Mouse (Mus musculus) heart, adult 11 months (tissue): ENCODE results near the gene Bpifb5.
A peak's percentile ranks its signal among the peaks of the same experiment; 100 is the strongest.

Experiments used
- DNase-seq: peaks from one replicate; pipeline ENCODE4 v3.0.0; 2022

Gene Bpifb5

GRCm38 (mm10) chr2:154223265-154223916 lies at the start of gene Bpifb5:
Gene Bpifb5 (plus strand): TSS chr2:154223742.
- peak; percentile 93 for DNase-seq

DNA sequence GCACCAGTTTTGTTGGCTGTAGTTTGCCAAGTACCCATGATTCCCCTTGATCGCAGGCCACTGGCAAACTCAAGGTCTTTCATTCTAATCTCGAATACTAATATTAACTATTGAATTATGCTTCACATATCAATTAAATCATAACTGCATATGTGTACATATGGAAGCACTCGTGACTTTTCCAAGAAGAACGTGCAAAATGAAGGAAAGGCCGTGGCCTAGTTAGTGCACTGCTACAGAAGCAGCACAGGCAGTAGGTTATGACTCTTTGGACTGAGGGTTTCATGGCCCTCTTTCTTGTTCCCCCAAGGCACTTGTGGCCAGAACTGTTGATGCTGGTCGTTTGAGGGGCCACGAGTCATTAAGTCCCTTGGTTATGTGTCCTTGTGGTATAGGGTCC lies 41.6 kb upstream of the Bpifb5 start:
- peak; percentile 71 for DNase-seq

- peak; percentile 40 for DNase-seq
These were observed 40.5 kb upstream of the Bpifb5 start for GRCm38 (mm10) chr2:154183061-154183460.

- DNase-seq: peak; percentile 64
These were observed 38.2 kb upstream of the Bpifb5 start for GRCm38 (mm10) chr2:154185319-154185718.

DNA sequence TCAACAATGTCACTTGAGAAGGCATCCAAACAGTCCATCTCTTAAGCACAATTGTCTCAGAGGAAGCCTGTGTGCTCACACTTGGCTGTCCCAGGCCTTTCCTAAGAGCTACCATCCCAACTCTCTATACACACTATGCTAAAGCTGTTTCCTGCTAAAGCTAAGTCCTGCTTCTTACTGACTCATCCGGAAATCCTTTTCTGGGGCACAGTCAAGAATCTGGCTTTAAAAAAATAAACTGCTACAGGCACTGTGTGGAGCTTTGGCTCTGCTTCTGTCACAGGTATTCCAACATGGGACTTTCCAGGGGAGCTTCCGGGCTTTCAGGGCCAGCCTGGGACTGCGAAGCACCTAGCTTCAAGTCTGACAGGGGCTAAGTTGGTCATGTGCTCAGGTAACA lies 37.8 kb upstream of the Bpifb5 start:
- DNase-seq: peak; percentile 46

DNA sequence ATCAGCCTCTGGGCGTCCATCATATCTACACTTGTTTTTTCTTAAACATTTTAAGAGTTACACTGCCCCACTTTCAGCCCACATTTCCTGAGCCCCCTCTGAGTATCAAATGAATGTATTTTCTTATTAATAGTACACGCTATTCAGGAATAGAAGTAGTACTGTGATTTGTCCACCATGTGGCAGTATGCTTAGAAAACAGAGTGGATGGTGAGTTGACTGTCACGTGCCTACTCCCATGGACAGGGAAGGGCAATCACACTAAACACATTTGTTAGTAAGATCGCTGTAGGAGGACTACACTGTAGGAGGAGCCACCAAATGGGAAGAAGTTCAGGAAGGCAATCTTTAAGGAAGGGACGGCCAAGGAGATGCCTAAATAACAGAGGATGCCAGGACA lies 36.1 kb upstream of the Bpifb5 start:
- DNase-seq: peak; percentile 82

DNA sequence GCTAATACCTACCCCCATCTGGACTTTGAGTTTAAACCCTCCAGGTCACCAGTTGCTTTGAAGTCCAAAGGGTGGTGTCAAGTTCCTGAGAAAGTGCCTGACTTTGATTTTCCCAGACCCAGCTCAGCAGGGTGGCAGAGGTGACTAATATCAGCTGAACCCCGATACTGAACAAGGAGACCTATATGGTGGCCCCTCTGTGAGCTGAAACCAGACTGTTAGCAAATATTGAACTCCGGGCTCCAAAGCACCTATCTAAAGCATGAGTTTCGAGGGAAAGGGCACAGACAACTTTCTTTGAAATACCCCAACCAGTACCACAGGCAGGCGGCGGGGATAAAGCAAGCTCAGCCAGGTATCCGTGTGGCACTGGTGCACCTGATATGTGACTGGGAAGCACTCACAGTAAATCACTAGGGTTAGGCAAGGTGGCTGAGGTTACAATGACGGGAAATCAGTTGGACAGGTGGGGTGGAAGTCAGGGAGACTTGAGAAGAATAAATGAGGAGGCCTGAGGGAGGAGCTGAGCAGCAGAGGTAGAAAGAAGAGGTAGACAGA lies 33.6 kb upstream of the Bpifb5 start:
- peak; percentile 64 for DNase-seq

- peak; percentile 82 for DNase-seq
These were observed 32.8 kb upstream of the Bpifb5 start, which contains the start of gene Bpifb1 for GRCm38 (mm10) chr2:154190546-154191258. Gene Bpifb1 (plus strand): TSS chr2:154190818.

DNA sequence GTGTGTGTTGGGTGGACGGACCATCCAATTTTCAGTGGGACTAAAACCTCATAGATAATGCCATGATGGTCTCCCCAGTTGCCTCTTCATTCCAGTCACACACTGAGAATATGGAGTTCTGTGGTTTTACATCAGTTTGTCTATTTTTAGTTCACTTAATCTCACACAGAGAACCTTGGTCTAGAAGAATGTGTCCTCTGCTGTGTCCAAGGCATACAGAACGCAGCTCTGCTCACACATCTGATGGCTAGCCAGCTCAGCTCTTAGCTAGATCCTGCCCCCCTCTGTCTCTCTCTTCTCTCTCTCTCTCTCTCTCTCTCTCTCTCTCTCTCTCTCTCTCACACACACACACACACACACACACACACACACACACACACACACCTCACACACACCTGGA lies 31.4 kb upstream of the Bpifb5 start:
- DNase-seq: peak; percentile 87

GRCm38 (mm10) chr2:154193071-154193470 lies 30.5 kb upstream of the Bpifb5 start:
- peak; percentile 75 for DNase-seq

DNA sequence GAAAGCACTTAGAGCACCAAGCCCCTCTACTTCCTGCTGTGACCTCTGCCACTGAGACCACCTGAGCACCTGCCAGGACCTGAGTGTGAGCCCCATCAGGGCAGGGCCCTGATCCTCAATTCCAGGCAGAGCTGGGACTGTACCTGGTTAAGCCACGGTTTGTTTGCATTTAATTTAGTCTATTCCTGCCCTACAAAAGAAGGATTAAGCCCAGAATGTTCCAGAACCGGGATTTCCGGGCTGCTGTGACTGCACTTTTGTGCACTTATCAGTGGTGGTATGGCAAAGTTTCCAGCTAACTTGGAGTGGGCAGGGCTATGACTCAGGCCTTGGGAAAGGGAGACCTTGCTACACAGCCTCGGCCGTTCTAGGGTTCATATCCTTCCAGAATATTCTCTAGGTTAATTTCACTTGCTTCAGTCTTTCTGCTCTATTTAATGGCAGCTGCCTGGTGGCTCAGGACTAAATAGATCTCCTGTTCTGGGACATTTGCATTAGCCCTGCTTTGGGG lies 29.5 kb upstream of the Bpifb5 start:
- DNase-seq: peak; percentile 84

DNA sequence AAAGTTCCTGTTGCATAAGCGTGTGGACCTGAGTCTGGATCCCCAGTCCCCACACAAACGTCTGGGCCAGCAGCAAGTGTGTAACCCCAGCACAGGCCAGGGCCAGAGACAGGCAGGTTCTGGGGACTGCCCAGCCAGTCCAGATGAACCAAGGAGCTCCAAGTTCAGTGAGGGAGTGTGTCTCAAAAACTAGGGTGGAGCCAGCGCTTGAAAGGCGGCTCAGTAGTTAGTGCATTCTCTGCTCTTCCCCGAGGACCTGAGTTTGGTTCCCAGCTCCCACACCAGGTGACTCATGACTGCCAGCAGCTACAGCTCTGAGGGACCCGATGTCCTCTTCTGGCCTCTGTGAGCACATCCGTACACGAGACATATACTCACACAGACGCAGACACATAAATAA lies 26.5 kb upstream of the Bpifb5 start:
- peak; percentile 88 for DNase-seq

GRCm38 (mm10) chr2:154204630-154205029 lies 18.9 kb upstream of the Bpifb5 start:
- DNase-seq: no peak

- peak; percentile 97 for DNase-seq
These were observed 16.6 kb upstream of the Bpifb5 start for GRCm38 (mm10) chr2:154206908-154207307.

DNA sequence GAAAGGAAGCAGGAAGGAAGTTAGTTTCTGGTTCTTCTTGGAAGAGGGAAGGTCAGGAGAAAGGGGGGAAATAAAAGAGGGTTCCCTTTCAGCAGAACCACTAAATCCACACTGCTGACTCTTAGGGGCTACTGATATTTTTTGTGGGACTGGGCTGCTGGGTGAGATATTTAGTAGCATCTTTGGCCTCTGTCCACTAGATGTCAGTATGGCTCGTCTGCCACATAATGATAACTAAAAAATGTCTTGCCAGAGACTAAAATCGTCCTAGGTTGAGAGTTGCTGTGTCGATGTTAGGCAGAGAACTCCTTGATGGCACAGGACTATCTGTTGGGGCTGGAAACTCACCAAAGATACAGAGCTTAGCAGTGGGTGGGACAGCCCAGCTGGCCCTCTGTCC lies 14.4 kb upstream of the Bpifb5 start:
- DNase-seq: no peak

GRCm38 (mm10) chr2:154211121-154211520 lies 12.4 kb upstream of the Bpifb5 start:
- DNase-seq: no peak

GRCm38 (mm10) chr2:154211881-154212280 lies 11.7 kb upstream of the Bpifb5 start:
- DNase-seq: no peak

- DNase-seq: no peak
These were observed 8.4 kb upstream of the Bpifb5 start for GRCm38 (mm10) chr2:154215191-154215590.

DNA sequence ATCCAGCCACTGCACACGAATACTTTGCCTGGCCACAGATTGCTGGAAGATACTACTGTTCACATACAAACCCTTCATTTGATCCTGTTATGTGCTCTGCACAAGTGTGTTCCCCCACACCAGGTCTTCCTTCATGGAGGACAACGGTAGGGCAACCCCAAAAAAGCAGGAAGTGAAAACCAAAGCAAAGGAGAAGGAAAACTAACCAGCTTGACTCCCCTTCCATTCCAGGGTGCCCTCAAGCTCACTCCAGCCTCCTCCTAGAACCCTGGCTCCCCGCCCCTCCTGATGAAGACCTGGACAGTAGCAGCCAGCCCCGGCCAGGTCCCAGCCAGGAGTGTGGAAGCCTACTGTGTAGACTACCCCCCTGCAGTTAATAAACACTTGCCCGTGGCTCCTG lies 3.6 kb upstream of the Bpifb5 start:
- no peak for DNase-seq

- no peak for DNase-seq
These were observed 353 bp downstream of the Bpifb5 start for GRCm38 (mm10) chr2:154223917-154224273.

GRCm38 (mm10) chr2:154226991-154227390 lies 3.4 kb downstream of the Bpifb5 start:
- DNase-seq: no peak

DNA sequence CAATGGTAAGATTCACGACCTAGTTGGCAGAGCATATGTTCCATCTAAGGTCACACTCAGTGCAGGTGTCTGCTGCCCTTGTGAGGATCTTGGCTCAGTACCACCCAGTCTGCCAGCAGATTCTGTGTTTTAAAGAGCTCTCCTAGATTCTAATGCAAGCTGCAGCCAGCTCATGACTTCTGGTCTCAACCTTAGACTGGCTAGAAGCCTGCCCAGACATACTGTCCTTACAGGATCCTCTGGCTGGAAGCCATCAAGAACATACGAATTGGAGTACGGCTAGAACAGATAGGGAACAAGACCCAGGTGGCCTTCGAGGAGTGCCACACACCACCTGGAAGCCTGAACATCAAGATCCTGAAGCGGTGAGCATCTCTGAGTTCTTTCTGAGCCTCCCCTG lies 4.3 kb downstream of the Bpifb5 start:
- no peak for DNase-seq

DNA sequence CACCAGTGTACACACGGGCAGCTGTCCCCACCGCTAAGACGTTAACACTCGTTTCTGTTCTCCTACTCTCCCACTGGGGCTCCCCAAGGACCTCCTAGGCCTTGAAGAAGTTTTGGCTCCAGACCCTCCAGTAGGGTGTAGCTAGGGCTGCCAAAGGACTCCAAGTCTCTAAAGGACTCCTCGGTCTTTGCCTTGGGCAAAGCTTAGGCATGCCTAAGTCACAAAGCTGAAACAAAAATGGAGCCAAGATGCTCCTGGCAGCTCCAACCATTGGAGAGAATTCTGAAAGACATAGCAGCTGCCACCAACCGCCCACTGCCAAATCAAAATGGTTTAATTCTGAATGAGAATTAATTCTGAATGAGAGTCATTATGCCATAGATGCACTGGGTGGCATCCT lies 9.9 kb downstream of the Bpifb5 start:
- no peak for DNase-seq

- no peak for DNase-seq
These were observed 17.2 kb downstream of the Bpifb5 start for GRCm38 (mm10) chr2:154240771-154241170.
